Mouse (Mus musculus) MEL (cell line): Measurements from ENCODE around the gene Gm853.
A peak's percentile ranks its signal among the peaks of the same experiment; 100 is the strongest.

Experiments used
- CTCF ChIP-seq, 3 experiments: IDR thresholded peaks in 2 of 3; conservative IDR thresholded peaks in 1 of 3; 2 replicates each; pipeline ENCODE4 v1.5.1; 2011 to 2012; ENCODE audit warnings: low read length in 3 of 3, low read depth in 2 of 3, mild to moderate bottlenecking in 2 of 3, improper control_type of control experiment in 1 of 3, inconsistent platforms in 1 of 3, mixed read lengths in 1 of 3, moderate library complexity in 1 of 3; ENCODE audit not compliant: control insufficient read depth in 1 of 3, insufficient read depth in 1 of 3, poor library complexity in 1 of 3, severe bottlenecking in 1 of 3
- E2F4 ChIP-seq: IDR thresholded peaks from 2 replicates; pipeline ENCODE4 v1.6.1; 2011; ENCODE audit warnings: low read depth, low read length, improper control_type of control experiment, borderline replicate concordance
- EP300 ChIP-seq, 2 experiments: IDR thresholded peaks; 2 replicates each; pipeline ENCODE4 v1.6.1; 2011; ENCODE audit warnings: improper control_type of control experiment in 2 of 2, low read length in 2 of 2, low read depth in 1 of 2, mild to moderate bottlenecking in 1 of 2
- MAFK ChIP-seq: IDR thresholded peaks from 2 replicates; pipeline ENCODE4 v1.6.1; 2011; ENCODE audit warnings: low read depth, mild to moderate bottlenecking, low read length, improper control_type of control experiment, borderline replicate concordance
- MAX ChIP-seq: IDR thresholded peaks from 2 replicates; pipeline ENCODE4 v1.6.1; 2011; ENCODE audit warnings: low read length, improper control_type of control experiment
- MYB ChIP-seq: IDR thresholded peaks from 2 replicates; pipeline ENCODE4 v1.6.1; 2011; ENCODE audit warnings: mild to moderate bottlenecking, low read depth, low read length, improper control_type of control experiment
- MYC ChIP-seq: IDR thresholded peaks from 2 replicates; pipeline ENCODE4 v1.6.1; 2011; ENCODE audit warnings: low read depth, mild to moderate bottlenecking, low read length, improper control_type of control experiment, moderate library complexity
- POLR2A ChIP-seq, 2 experiments: IDR thresholded peaks; 2 replicates each; pipeline ENCODE4 v1.6.1; 2011 to 2012; ENCODE audit warnings: low read length in 2 of 2, mild to moderate bottlenecking in 2 of 2, control low read depth in 1 of 2, improper control_type of control experiment in 1 of 2, low read depth in 1 of 2, moderate library complexity in 1 of 2; ENCODE audit not compliant: control insufficient read depth in 1 of 2, insufficient read depth in 1 of 2, poor library complexity in 1 of 2
- RAD21 ChIP-seq: IDR thresholded peaks from 2 replicates; pipeline ENCODE4 v1.6.1; 2011; ENCODE audit warnings: mild to moderate bottlenecking, low read depth, low read length, improper control_type of control experiment
- SMC3 ChIP-seq: IDR thresholded peaks from 2 replicates; pipeline ENCODE4 v1.6.1; 2011; ENCODE audit warnings: low read depth, low read length, improper control_type of control experiment
- TCF12 ChIP-seq: IDR thresholded peaks from 2 replicates; pipeline ENCODE4 v1.6.1; 2014; ENCODE audit warnings: low read depth, mild to moderate bottlenecking, inconsistent platforms, low read length, improper control_type of control experiment, moderate library complexity
- USF1 ChIP-seq: IDR thresholded peaks from 2 replicates; pipeline ENCODE4 v1.6.1; 2014; ENCODE audit warnings: low read depth, mild to moderate bottlenecking, inconsistent platforms, low read length, improper control_type of control experiment, moderate library complexity
- USF2 ChIP-seq, 2 experiments: IDR thresholded peaks; 2 replicates each; pipeline ENCODE4 v1.6.1; 2011 to 2012; ENCODE audit warnings: improper control_type of control experiment in 2 of 2, low read length in 2 of 2, borderline replicate concordance in 1 of 2, inconsistent platforms in 1 of 2, low read depth in 1 of 2, mild to moderate bottlenecking in 1 of 2; ENCODE audit not compliant: insufficient read depth in 1 of 2
- ZMIZ1 ChIP-seq: IDR thresholded peaks from 2 replicates; pipeline ENCODE4 v1.6.1; 2012; ENCODE audit warnings: low read depth, mild to moderate bottlenecking, inconsistent platforms, low read length, improper control_type of control experiment, moderate library complexity

DNA sequence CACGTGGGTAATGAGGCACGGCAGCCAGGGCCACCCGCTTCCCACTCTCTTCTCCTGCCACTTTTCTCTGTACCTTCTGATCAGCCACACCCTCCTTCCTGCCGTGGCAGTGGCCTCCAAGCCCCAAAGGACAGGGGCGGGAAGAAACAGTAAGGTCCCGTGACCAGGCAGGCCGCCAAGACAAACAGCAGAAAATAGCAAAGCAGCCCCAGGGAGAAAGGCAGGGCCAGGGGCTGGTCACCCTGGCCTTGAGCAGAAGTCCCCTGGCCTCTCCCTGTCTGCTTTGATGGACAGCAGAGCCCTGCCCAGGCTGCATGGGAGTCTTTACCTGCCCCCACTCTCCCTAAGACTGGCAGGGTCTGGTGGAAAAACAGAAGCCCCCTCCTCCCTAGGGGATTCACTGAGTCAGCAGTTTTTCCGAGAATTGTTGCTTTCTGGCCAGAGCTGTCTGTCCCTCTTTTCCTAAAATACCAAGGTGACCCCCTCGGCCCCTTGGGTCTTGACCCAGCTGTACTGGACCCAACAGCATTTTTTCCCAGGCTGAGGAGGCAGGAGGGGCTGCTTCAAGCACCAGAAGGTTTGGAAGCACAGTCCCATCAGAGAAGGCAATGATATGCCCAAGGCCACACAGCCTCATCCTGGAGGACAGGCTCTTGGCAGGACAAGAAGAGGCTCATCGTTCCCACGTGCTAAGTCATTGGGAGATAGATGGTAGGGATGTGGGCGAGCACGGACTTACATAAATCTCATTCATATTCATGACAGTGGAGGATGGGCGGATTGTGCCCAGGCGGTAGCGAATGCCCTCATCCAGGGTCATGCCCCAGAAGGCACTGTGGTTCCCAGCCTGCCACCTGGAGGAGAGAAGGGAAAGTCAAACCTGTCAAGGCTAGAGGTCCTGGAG is 53.7 kb downstream of the Gm853 start:
- TF ChIP-seq CTCF (IDR thresholded peaks at IDR 0.05 in 2 of 3, conservative IDR thresholded peaks at IDR 0.05 in 1 of 3; ENCODE audit: control insufficient read depth in 1 of 3, insufficient read depth in 1 of 3, low read depth in 2 of 3, low read length in 3 of 3, poor library complexity in 1 of 3, severe bottlenecking in 1 of 3) (no peak), POLR2A (IDR thresholded peaks at IDR 0.05; ENCODE audit: control insufficient read depth in 1 of 2, insufficient read depth in 1 of 2, low read depth in 1 of 2, low read length in 2 of 2, poor library complexity in 1 of 2) (no peak), ZMIZ1 (no peak), MAFK (peak; percentile 80), EP300 (IDR thresholded peaks at IDR 0.05; ENCODE audit: low read depth in 1 of 2, low read length in 2 of 2) (no peak), RAD21 (no peak), USF1 (peak; percentile 71), TCF12 (no peak), MYC (no peak), MYB (no peak), SMC3 (no peak), USF2 (IDR thresholded peaks at IDR 0.05; ENCODE audit: borderline replicate concordance in 1 of 2, insufficient read depth in 1 of 2, low read depth in 1 of 2, low read length in 2 of 2) (no peak), E2F4 (no peak), MAX (no peak)
